Mouse (Mus musculus): ENCODE measurements around the gene Brd3.
A peak's percentile ranks its signal among the peaks of the same experiment; 100 is the strongest.

Brd3 gene

DNA sequence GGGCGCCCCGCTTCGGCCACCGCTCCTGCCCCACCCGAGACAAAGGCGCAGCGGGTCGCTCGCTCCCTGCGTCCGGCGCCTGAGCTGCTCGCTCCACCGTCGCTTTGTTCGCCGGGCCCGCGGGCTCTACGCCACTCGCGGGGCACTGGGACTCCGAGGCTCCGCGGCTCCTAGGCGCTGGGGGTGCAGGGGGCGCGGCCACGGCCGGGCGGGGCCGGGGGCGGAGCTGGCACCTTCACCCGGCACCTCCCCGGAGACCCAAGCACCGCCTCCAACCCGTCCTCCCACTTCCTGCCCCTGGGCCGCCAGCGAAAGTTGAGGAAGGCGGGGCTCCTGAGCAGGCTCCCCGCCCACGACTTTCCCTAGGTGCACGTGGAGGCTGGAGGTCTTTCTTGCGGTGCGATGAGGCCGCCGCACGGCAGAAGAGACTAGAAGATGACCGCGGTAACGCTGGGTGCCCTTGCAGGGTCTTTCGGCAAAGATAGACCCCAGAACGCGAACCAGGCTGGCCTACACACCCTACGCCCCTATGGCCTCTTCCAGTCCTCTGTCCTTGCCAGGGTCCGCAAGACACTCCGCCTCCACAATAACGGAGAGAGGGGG, 80.5 kb downstream of the Brd3 start, which contains the start of gene Vav2:
Vav2 (minus strand) TSS at position 179 of the 603 bp plus-strand sequence.
- peak; percentile 70 for DNase-seq (ENCODE audit: low read depth, low spot score)

DNA sequence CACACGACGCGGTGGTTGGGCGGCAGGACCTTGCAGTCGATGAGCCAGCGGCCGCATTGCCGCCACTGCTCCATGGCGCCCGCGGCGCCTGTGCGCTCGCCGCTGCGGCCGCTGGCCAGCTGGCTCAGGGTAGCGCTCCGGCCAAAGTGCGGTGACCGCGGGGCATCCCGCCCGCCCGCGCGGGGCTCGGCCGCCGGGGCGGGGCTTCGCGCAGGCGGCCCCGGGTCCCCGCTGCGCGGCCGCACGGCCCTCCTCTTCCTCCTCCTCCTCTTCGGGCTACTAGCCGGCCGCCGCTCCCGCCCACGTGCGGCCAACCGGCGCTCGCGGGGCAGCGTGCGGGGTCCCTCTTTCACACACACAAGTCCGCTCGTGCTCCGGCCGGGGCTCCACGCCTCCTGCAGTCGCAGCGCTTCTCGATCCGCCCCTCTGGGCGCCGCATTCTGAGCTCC, 81.0 kb downstream of the Brd3 start:
- no peak for DNase-seq (ENCODE audit: low read depth, low spot score)

DNA sequence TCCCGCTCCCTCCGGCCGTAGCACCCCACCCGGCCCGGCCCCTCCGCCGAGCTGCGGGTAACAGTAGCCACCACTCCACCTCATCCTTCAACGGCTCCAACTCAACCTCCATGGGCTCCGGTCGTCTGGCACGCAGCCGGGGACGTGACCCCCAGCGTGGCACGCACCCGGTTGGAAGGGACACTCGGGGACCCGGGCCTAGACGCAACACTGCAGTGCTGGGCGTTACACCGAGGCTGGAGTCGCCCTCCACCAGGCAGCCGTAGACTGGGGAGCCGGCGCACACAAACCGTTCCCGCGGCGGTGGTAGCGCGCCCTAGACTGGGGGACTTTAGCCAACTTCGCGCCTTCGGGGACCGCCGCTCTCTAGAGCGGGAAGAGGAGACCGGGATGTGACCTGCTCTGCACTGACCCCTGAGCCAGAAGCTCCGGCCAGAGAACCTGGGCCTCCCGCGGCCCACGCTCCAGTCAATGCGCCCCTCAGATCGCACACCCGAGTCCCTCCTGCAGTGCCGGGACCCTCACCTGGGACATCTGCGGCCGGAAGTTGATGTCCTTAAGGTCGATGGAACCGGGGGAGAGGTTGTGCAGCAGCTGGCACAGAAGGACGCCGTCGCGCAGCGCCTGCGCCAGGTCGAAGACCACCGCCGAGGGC, 81.6 kb downstream of the Brd3 start:
- no peak for DNase-seq (ENCODE audit: low read depth, low spot score)

- no peak for DNase-seq (ENCODE audit: low read depth, low spot score)
Observed at GRCm38 (mm10) chr2:27425161-27425611, 82.3 kb downstream of the Brd3 start.

DNA sequence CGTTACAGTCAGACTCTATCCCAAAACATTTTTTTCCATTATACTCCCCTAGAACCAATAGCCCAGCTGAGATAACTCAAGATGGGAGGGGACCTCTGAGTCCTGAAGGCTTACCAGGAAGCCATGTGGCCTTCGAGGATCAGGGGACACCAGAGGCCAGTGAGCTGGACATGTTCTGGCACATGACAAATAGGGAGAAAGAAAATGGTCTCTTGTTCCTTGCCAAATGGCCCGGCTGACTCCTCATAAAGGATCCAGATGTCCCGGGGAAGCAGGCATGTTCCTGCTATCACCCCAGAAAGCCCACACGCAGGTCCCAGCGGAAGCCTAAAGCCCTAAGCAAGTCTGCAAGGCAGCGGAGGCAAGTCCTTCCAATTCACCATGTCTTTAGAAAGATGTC, 83.9 kb downstream of the Brd3 start:
- no peak for DNase-seq (ENCODE audit: low read depth, low spot score)

GRCm38 (mm10) chr2:27421293-27422068, 86.0 kb downstream of the Brd3 start:
- no peak for DNase-seq (ENCODE audit: low read depth, low spot score)

GRCm38 (mm10) chr2:27418577-27419070, 88.8 kb downstream of the Brd3 start:
- no peak for DNase-seq (ENCODE audit: low read depth, low spot score)

DNA sequence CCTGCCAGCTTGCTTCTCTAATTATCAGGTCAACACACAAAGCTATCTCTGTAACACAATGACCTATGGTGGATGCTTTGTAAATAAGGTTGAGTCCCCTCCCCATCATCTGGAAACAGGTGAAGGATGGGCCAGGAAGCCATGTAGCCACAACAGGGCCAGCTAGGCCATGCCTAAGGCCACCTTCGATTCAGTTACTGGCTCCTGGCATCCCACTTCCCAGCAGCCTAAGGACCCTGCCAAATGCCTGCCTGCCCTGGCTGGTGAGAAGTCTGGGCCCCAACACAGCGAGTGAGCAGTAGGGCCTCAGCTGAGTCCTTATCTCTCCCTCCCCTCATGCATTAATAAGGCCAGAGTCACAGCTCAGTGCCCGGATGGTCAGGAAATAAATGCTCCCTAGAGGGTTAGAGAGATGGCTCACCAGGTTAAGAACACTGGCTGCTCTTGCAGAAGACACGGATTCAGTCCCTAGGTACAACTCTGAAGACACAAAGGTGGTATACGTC, 89.8 kb downstream of the Brd3 start:
- DNase-seq (ENCODE audit: low read depth, low spot score), result no peak

GRCm38 (mm10) chr2:27416425-27416824, 91.0 kb downstream of the Brd3 start:
- no peak for DNase-seq (ENCODE audit: low read depth, low spot score)

DNA sequence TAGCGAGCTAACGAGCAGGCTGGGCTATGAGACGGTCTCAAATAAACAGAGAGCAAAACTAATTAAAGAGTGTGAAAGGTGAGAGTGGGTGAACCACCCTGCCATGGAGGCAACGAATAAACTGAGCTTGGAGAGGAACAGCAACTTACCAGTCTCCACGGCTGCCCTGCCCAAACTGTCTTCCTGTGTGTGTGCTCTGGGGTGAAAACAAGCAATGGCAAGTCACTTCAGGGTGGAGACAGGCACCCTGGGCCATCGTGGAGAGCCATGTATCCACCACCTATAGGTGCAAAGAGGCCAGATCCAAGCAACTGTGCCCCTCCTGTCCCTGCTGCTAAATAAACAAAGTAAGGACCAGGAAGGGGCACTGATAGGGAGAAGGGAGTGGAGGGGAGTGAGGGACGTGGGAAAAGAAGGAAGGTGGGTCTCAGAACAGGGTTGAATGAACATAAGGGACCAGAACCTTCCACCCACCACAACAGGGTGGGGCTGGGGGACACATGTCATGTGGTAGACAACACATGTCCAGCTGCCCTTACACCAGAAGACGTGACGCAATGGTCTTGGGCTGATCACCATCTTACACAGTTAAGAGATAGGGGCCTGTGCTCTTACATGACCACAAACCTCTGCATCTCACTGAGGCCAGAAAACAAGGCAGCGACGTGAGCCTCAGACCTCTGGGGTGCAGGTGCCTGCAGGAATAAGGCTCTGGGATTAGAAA, 92.2 kb downstream of the Brd3 start:
- no peak for DNase-seq (ENCODE audit: low read depth, low spot score)

- no peak for DNase-seq (ENCODE audit: low read depth, low spot score)
Observed at GRCm38 (mm10) chr2:27413936-27414657, 93.4 kb downstream of the Brd3 start.

DNA sequence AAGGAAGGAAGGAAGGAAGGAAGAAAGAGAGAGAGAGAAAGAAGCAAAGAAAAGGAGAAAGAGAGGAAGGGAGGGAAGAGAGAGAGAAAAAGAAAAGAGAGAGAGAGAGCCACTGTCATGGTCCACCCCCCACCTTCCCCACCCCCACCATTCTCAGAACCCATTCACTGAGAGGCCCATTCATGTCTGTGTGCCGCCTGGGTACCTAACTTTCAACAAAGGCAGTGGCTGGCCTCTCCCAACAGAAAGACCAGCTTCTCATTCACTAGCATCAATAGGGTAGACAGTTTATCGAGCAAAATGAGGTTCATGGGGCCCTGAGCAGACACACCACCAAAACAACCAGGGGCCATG, 93.9 kb downstream of the Brd3 start:
- DNase-seq (ENCODE audit: low read depth, low spot score), result no peak

DNA sequence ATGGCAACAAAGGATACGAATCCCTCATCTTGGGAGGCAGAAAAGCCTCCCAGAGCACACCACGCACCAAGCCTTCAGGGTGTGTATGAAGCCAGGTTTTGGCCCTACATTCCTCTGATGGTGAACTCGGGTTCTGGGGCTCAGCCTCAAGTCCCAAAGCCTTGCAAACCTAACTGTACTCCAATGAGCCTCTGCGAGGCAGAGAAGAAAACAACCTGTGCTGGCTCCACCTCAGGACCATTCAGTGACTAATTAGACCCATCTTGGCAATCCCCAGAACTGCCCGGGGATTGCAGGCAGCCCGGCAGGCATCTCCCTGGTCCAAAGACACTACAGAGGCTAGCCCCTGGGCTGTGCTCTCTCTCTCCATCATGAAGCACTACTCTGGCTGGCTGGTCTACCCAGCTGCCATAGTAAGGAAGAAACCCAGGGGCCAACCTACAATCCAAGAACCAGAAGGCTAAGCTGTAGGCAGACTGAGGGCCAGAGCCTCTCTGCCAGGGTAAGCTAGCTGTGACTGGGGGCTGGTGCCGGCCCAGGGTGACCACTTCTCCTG, 95.1 kb downstream of the Brd3 start:
- no peak for DNase-seq (ENCODE audit: low read depth, low spot score)

DNA sequence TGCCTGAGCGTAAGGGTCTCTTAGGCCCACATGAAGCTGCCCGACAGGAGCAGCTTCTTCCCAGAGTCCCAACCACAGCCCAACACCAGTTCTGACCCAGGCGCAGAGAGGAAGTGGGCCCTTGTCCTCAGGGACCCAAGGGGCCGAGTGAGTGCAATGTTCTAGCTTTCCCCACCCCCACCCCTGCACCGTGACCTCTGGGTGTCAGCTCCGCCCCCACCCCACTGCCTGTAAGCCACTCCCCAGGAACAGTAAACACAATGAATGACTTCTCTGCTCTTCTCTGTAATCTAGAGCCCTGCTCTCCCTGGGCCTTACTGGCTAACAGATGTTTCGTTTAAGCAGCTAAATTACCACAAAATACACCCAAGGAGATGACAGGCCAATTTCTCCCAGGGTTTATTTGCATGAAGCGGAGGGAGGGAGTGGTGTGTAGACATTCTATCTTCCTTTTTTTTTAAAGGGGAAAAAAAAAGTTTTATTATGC, 95.7 kb downstream of the Brd3 start:
- no peak for DNase-seq (ENCODE audit: low read depth, low spot score)

GRCm38 (mm10) chr2:27410518-27411140, 96.8 kb downstream of the Brd3 start:
- no peak for DNase-seq (ENCODE audit: low read depth, low spot score)

GRCm38 (mm10) chr2:27408194-27408593, 99.3 kb downstream of the Brd3 start:
- DNase-seq (ENCODE audit: low read depth, low spot score), result no peak

- no peak for DNase-seq (ENCODE audit: low read depth, low spot score)
Observed at GRCm38 (mm10) chr2:27406928-27407327, 100.5 kb downstream of the Brd3 start.

DNA sequence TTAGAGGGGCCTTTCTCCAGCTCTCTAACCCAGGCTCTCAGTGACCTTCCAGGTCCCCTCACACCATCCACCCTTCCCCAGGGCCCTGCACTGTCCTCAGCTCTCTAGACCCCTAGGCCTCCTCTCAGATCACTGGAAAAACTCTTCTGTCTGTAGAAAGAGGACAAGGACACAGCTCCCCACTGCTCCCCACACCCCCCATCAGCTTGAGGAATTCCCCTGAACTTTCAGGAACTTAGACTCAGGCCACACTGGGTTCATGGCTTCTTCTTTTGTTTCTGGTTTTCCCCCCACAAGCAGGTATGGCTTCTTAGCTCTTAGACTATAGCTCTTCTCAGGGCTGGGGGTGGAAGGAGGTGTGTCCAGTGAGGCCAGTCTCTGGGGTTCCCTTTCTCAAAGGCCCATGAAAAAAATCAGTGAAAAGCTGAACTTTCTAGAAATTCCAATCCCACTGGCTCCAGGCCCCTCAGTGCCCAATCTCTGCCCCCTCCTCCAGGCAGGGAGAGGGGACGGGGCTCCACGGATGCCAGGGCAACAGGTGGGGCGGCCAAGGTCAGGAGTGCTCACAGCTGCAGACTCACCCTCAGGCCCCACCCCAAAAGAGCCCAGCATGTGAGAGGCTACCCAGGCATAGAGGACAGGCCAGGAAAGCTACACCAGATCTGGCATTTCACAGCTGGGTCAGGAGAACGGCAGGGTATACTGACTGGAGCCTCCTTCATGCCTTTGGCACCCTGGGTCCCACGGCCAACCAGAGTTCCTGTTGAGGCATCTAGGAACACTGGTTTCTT, 102.2 kb downstream of the Brd3 start:
- DNase-seq (ENCODE audit: low read depth, low spot score), result no peak

All from retina, postnatal 7 days (tissue).